Mouse (Mus musculus) stomach, embryonic 15.5 days (tissue): ENCODE data around the gene 4930507D05Rik. TPM values are rescaled to one million over a fixed set of nuclear protein-coding genes. Genes with fewer than 3 reads are reported as not detected.
"Not testable (repeated sequence)": the region's sequence is repeated elsewhere in the genome, so short reads cannot be mapped to it uniquely, and the experiment has no call there.

ENCODE experiments used
- ATAC-seq: fragments of 200-750 bp; cut with Nextera tagmentation; 2 replicates; pipeline ENCODE4 v1.8.0; 2017; ENCODE audit warnings: low read depth, moderate number of reproducible peaks, moderate TSS enrichment; ENCODE audit not compliant: insufficient read depth, low FRiP score
- H3K27ac ChIP-seq: fragments of 300-500 bp; sonication (generic); 2 replicates; pipeline ENCODE4 v1.5.1; 2015; ENCODE audit warnings: mild to moderate bottlenecking, inconsistent platforms
- H3K27me3 ChIP-seq: fragments of 300-500 bp; sonication (generic); replicated peaks from 2 replicates; pipeline ENCODE4 v1.6.1; 2015; ENCODE audit warnings: inconsistent platforms
- H3K36me3 ChIP-seq: fragments of 300-500 bp; sonication (generic); 2 replicates; pipeline ENCODE4 v1.6.1; 2015; ENCODE audit warnings: inconsistent platforms
- H3K4me1 ChIP-seq: fragments of 300-500 bp; sonication (generic); 2 replicates; pipeline ENCODE4 v1.6.1; 2015; ENCODE audit warnings: inconsistent platforms
- H3K4me2 ChIP-seq: fragments of 300-500 bp; sonication (generic); 2 replicates; pipeline ENCODE4 v1.6.1; 2015; ENCODE audit warnings: mild to moderate bottlenecking, inconsistent platforms
- H3K4me3 ChIP-seq: fragments of 300-500 bp; sonication (generic); replicated peaks from 2 replicates; pipeline ENCODE4 v1.5.1; 2015; ENCODE audit warnings: inconsistent platforms
- H3K9ac ChIP-seq: fragments of 300-500 bp; sonication (generic); 2 replicates; pipeline ENCODE4 v1.6.1; 2015; ENCODE audit warnings: inconsistent platforms
- H3K9me3 ChIP-seq: fragments of 300-500 bp; sonication (generic); 2 replicates; pipeline ENCODE4 v1.6.1; 2016; ENCODE audit warnings: inconsistent platforms
- WGBS: fragments of 180-500 bp; shearing (Covaris S2); methylation state at CpG from one replicate; pipeline ENCODE4 v1.1.7; 2015; 5-methylcytosine and 5-hydroxymethylcytosine counted together
- polyA plus RNA-seq: library from polyadenylated mRNA; unstranded; fragments of >200 nt; fragmentation: Nextera tagmentation; extraction: Ambion mirVana; gene quantifications from 2 replicates; pipeline ENCODE4 v1.2.1, GENCODE M21; 2015

4930507D05Rik gene
- polyA plus RNA-seq, 1 experiment from 2014 or later: 0.54 TPM

- peak; percentile 65 for ATAC-seq
- peak overlapping the region; percentile 98 for H3K4me3 ChIP-seq
- H3K27ac ChIP-seq: peak overlapping the region; percentile 82
- H3K9ac ChIP-seq: peak overlapping the region; percentile 76
- no peaks in the 10 kb centered on the region; the same call in 1 of the 2 replicates for H3K4me1 ChIP-seq
- H3K36me3 ChIP-seq: no peaks in the 10 kb centered on the region
- under 1% methylated on average over 39 of the region's 48 CpGs for WGBS
- no peaks in the 10 kb centered on the region for H3K27me3 ChIP-seq
- H3K4me2 ChIP-seq: peak overlapping the region; percentile 68
- no peaks in the 10 kb centered on the region for H3K9me3 ChIP-seq
Measured at GRCm38 (mm10) chr10:62485878-62486582, 36.7 kb downstream of the 4930507D05Rik start.

- H3K27me3 ChIP-seq: no peaks in the 10 kb centered on the region
- H3K36me3 ChIP-seq: no peaks in the 10 kb centered on the region
- WGBS: under 1% methylated on average over 57 of the region's 59 CpGs
- peak within 1 kb of the TSS; percentile 98 for H3K4me3 ChIP-seq
- peak within 1 kb of the TSS; percentile 68 for H3K4me2 ChIP-seq
- peak within 1 kb of the TSS; percentile 76 for H3K9ac ChIP-seq
- peak within 1 kb of the TSS; percentile 92 for H3K27ac ChIP-seq
- H3K4me1 ChIP-seq: no peaks in the 10 kb centered on the region; the same call in 1 of the 2 replicates
- peak; percentile 88 for ATAC-seq
- no peaks in the 10 kb centered on the region for H3K9me3 ChIP-seq
Measured at GRCm38 (mm10) chr10:62486618-62487415, 37.5 kb downstream of the 4930507D05Rik start, which contains the start of gene Vps26a. Gene Vps26a (minus strand): TSS chr10:62486805.

- no peaks in the 10 kb centered on the region for H3K27me3 ChIP-seq
- H3K9me3 ChIP-seq: no peaks in the 10 kb centered on the region
- no peaks in the 10 kb centered on the region; the same call in 1 of the 2 replicates for H3K4me1 ChIP-seq
- ATAC-seq: no peak
- H3K9ac ChIP-seq: no peak overlapping the region
- no peak overlapping the region for H3K4me2 ChIP-seq
- 11% methylated on average over 1 of the region's 1 CpGs for WGBS
- H3K36me3 ChIP-seq: no peaks in the 10 kb centered on the region
- no peak overlapping the region for H3K27ac ChIP-seq
- H3K4me3 ChIP-seq: no peak overlapping the region
Measured at GRCm38 (mm10) chr10:62488266-62488665, 39.0 kb downstream of the 4930507D05Rik start.

GRCm38 (mm10) chr10:62491681-62492080 is 42.4 kb downstream of the 4930507D05Rik start:
- H3K4me1 ChIP-seq, H3K4me2 ChIP-seq, H3K36me3 ChIP-seq, H3K9ac ChIP-seq, H3K27me3 ChIP-seq, H3K9me3 ChIP-seq, H3K4me3 ChIP-seq, H3K27ac ChIP-seq, ATAC-seq: not testable (repeated sequence)
- 84% methylated on average over 3 of the region's 3 CpGs for WGBS

GRCm38 (mm10) chr10:62500088-62500915 is 51.0 kb downstream of the 4930507D05Rik start:
- H3K9ac ChIP-seq: no peak overlapping the region
- H3K4me1 ChIP-seq: no peaks in the 10 kb centered on the region
- H3K27ac ChIP-seq: no peak overlapping the region
- no peaks in the 10 kb centered on the region for H3K36me3 ChIP-seq
- WGBS: 21% methylated on average over 15 of the region's 15 CpGs
- H3K27me3 ChIP-seq: no peaks in the 10 kb centered on the region
- H3K4me2 ChIP-seq: no peak overlapping the region
- no peak overlapping the region for H3K4me3 ChIP-seq
- H3K9me3 ChIP-seq: no peaks in the 10 kb centered on the region
- no peak for ATAC-seq

Other genes starting within 250 kb of the 4930507D05Rik start
- 57.6 and 58.4 TPM in 2 replicates for gene Tspan15, start 218.2 kb upstream of the 4930507D05Rik start, polyA plus RNA-seq
- gene Tacr2, start 197.1 kb upstream of the 4930507D05Rik start, polyA plus RNA-seq: 0.62 and 0.64 TPM in 2 replicates
- gene Hk1, start 69.6 kb upstream of the 4930507D05Rik start, polyA plus RNA-seq: 43.2 and 45.8 TPM in 2 replicates
- gene Hkdc1, start 27.0 kb upstream of the 4930507D05Rik start, polyA plus RNA-seq: 12.8 and 18.8 TPM in 2 replicates
- gene Supv3l1, start 249 bp downstream of the 4930507D05Rik start, polyA plus RNA-seq: 24.0 and 29.4 TPM in 2 replicates
- 73.5 and 82.6 TPM in 2 replicates for gene Vps26a, start 37.3 kb downstream of the 4930507D05Rik start, polyA plus RNA-seq
- 20.8 and 25.2 TPM in 2 replicates for gene Srgn, start 78.0 kb downstream of the 4930507D05Rik start, polyA plus RNA-seq
- 31.4 and 33.8 TPM in 2 replicates for gene Kif1bp, start 129.0 kb downstream of the 4930507D05Rik start, polyA plus RNA-seq
- 18.9 and 20.1 TPM in 2 replicates for gene Ddx21, start 152.8 kb downstream of the 4930507D05Rik start, polyA plus RNA-seq
- gene Ddx50, start 201.7 kb downstream of the 4930507D05Rik start, polyA plus RNA-seq: 115 and 122 TPM in 2 replicates